Mouse (Mus musculus): Measurements from ENCODE around the gene Inka2.

DNA sequence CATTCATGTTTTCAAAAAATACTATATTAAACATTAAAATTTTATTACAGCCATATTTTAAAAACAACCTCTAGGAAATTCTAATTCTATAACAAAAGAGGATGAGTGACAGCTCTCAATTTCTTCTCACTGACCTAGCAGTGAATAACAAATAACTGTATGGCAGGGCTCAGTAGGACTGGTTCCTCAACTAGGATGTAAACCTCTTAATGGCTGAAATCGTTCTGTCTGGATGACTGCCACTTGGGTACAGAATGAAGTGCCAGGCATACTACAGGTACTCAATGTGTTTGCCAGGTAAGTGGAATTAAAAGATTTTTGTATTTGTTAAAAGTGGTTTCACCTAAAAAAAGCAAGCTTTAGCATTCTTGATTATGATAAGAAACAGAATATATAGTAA is 31.7 kb downstream of the Inka2 start:
- TF ChIP-seq CTCF (IDR thresholded peaks at IDR 0.05; ENCODE audit: borderline replicate concordance, extremely low read depth, insufficient read depth, insufficient read length), result no peak
- no peak for TF ChIP-seq POLR2A (IDR thresholded peaks at IDR 0.05; ENCODE audit: borderline replicate concordance, extremely low read depth, insufficient read depth, insufficient read length, poor library complexity, severe bottlenecking)

Measured in brain, embryonic 14.5 days (tissue).